Mouse (Mus musculus) retina, adult 2 months (tissue): ENCODE measurements around the gene Gm49392.
"Not testable (repeated sequence)": the region's sequence is repeated elsewhere in the genome, so short reads cannot be mapped to it uniquely, and the experiment has no call there.

Source experiments
- DNase-seq: peaks from one replicate; pipeline ENCODE4 v3.0.0-alpha.2; 2012; ENCODE audit warnings: low read depth, low spot score

Gm49392 gene

DNA sequence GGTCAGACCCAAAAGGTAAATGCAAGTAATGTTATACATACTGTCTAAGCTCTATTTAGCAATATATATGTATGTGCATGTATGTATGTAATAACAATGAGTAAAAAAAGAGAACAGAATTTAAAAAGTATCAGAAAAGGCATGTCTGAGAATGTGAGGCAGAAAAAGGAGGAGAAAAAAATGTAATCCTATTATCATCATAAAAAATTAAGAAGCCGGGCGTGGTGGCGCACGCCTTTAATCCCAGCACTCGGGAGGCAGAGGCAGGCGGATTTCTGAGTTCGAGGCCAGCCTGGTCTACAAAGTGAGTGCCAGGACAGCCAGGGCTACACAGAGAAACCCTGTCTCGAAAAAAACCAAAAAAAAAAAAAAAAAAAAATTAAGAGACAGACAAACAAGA lies at the start of gene Gm49392:
Gene Gm49392 (minus strand): TSS at position 101 of the 400 bp plus-strand sequence.
- not testable (repeated sequence) for DNase-seq

DNA sequence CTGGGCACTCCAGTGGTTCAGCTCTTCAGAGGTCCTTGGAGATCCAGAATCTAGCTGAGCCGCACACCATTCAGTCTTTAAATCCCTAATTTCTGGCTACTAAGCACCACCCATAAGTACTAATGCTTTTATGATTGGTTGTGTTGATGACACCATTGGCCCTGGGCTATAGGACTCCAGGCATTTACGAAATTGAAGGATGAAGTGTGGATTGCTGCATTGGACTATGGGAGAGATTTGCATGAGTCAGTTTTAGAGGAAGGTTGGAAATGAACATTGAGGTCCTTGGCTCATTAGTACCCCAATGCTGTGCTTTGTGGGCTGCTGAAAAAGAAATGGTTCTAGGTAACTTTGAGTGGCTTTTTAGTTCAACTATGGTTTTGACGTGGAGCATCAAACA lies 45.2 kb upstream of the Gm49392 start, which contains the start of gene Tpbpa:
Gene Tpbpa (minus strand): TSS at position 101 of the 400 bp plus-strand sequence.
- not testable (repeated sequence) for DNase-seq

GRCm38 (mm10) chr13:60936500-60936901 lies 39.8 kb upstream of the Gm49392 start, which contains the start of the genes Gm49391 and Ctla2a:
Gene Gm49391, minus strand, starts transcription at chr13:60936571.
Gene Ctla2a, minus strand, starts transcription at chr13:60936625.
- DNase-seq, result no peak

DNA sequence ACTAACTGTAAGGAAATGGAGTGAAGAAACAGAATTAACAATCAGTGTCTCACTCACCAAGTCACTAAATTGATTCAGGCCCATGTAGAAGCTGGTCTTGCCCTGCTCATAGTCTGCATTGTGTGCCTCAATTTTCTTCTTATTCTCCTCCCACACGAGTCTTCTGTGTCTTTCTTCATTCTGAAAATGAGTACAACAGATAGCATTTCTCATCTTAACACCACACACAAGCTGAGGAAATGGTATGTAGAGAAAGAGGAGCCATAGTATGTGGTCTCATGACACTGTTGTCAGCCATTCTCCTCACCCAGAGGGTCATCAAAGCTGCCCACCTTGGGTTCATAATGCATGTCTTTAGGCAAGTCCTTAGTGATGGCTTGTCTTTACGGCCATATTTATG lies 38.8 kb upstream of the Gm49392 start, which contains the start of gene Gm49393:
Gene Gm49393 (minus strand): TSS at position 101 of the 400 bp plus-strand sequence.
- not testable (repeated sequence) for DNase-seq

GRCm38 (mm10) chr13:60904780-60905179 lies 8.1 kb upstream of the Gm49392 start, which contains the start of gene Tpbpb:
Gene Tpbpb, minus strand, starts transcription at chr13:60904880.
- not testable (repeated sequence) for DNase-seq

GRCm38 (mm10) chr13:60897328-60897727 lies 634 bp upstream of the Gm49392 start, which contains the start of gene Ctla2b:
Gene Ctla2b, minus strand, starts transcription at chr13:60897447.
- no peak for DNase-seq

DNA sequence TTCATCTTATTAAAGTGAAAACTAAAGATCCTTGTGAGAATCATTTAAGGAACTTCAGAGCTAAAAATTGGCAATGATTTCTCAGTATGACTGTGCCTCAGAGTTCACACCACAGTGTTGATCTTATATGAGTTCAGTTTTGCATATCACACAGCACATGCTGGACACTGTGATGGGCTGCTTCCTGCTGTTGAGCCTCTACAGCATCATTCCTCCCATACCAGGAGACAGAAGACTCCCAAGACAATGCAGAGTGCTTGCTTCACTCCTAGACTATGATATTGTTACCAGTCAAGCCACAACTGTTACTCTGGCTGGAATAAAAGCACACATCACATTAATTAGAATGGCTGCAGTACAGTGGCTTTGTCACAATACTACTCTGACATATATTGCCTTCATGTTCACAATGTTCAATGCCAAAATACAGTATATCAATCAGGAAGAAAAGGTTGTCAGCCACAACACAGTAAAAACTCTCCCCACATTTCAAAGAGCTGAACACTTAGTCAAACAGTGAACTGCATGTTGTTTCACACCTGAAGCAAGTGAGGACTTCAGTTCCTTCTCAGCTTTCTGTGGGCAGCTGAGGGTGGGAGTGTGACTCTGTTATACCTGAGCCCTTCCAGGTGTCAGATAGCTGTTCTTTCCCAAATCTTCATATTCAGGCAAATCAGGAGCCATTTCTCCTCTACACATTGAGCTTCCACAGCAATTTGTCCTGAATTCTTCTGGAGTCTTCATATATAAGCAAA lies 1.1 kb downstream of the Gm49392 start:
- DNase-seq, result no peak

DNA sequence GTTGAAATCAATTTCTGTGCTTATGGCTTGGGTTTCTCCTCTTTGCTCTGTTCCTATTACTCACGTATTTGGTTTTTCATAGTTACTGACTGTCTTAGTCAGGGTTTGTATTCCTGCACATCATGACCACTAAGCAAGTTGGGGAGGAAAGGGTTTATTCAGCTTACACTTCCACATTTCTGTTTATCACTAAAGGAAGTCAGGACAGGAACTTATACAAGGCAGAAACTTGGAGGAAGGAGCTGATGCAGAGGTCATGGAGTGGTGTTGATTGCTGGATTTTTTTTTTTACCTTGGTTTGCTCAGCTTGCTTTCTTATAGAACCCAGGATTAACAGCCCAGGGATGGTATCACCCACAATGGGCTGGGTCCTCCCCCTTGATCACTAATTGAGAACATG lies 4.4 kb downstream of the Gm49392 start:
- no peak for DNase-seq

DNA sequence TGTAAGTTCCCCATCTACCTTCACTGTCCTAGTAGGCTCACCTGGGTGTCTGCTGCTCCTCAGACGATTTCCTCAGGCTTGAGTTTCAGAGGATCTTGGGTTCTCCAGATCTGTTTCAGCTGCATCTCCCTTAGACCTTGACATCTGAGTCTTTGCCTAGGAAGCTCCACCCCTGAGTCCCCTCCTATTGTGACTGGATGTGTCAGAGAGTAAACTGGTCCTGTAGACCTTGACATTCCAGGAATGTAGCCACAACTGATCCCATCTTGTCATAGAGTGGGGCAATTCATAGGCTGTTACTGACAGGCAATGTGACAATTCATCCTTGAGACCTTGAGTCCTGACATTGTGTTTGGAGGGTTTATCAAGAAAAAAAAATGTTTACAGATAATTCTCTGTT lies 32.4 kb downstream of the Gm49392 start, which contains the start of gene 4930486L24Rik:
Gene 4930486L24Rik (minus strand): TSS at position 195 of the 400 bp plus-strand sequence.
- DNase-seq, result no peak

- no peak for DNase-seq
These were observed 48.2 kb downstream of the Gm49392 start for GRCm38 (mm10) chr13:60848241-60849120.

DNA sequence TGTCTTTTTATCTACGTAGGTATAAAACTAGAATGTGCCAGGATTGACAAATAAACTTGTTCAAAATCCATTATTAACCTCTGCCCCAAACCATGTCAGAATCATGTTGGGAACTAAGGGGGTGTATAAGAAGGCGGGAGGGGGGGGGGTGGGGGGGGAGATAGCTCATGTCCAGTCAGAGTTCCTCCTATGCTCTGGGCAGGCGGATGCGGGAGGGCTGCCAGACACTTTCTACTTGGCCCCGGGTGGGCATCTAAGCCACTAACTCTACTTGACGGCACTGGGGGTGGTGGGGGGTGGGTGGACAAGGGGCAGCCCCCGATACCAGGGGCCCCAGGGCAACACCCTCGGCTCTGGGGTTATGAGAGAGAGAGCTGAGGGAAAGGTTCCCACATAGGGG lies 53.5 kb downstream of the Gm49392 start:
- no peak for DNase-seq

DNA sequence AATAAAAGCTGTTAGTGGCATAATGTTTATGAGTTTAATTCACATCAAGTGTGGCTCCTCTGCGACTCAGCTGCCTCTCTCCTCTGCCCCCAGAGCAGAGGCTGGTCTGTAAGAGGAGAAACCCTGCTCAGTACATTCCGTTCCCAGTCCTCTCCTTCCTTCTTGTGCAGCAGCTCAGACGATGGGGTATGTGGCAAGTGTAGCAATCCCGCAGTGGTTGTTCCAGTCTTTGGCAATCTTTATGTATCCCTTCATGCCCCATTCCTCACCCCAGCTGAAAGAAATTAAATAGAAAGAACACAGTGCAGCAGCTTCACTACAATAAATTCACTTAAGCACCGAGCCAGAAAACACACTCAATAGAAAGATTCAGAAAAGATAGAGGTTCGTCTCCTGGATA lies 54.0 kb downstream of the Gm49392 start:
- DNase-seq, result no peak

DNA sequence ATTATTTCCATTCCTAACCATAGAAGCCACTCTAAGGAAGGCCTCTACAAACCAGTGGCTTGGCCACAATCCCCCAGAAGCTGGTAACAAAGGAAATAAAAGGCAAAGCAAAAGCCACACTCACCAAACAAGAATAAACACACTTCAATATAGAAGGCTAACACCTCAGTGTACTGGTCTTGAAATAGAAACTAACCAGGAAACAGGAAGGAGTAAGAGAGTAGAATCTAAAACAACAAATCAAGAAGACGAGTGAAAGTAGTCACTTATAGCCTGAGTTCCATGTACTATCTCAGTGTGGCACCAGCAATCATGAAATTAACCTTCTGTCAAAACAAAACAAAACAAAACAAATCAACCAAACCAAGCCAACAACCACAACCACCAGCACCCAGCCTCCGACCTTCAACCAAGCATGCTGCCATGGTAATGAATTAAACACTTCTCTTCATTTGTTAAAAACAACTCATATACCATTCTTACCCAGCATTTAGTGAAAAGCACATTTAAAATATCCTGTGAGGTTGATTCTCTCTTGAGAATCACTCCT lies 57.3 kb downstream of the Gm49392 start:
- no peak for DNase-seq

GRCm38 (mm10) chr13:60826052-60826451 lies 70.6 kb downstream of the Gm49392 start:
- no peak for DNase-seq

DNA sequence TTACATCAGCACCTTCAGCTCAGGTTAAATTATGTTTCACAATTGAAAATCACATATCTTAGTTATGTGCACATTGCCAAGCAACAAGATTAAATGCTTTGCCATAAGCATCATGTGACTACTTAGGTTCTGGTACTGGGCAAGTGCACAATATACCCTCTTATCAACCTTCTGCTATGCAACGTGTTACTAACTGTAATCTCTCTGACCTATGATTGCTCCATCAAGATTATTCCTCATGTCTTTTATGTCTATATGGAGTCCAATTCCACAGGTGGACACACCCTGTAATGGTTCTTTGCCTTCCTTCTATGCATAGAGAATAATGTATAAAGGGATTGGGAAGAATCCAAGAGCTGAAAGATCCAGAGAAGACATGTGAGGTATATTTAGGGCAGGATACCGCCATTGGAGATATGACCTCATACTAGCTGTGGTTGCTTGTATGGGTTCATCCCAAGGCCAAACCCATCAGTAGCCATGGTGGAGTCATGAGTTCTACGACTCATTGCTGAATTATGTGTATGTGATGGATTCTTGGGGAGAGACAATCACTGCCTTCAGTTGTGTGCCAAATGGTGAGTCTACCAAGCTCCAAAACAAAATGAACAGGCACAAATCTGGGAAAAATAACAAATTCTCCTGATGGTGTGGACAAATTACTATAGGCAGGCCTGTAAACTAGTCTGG lies 76.1 kb downstream of the Gm49392 start:
- no peak for DNase-seq

DNA sequence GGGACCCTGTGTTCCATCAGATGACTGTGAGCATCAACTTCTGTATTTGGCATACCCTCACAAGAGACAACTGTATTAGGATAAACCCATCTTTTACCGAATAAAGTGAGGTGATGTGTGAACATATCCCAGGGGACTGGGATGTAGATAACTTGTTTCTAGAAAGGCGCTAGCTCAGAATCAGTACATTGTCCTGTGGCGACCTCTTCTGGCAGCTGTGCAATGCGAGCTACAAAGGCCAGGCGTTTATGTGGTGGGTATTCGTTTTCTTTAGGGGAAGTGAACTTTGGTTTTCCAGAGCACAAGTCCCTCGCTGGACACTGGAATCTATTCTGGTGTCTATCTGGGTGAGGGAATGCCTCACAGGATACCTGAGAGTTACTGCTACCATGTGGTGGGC lies 77.2 kb downstream of the Gm49392 start:
- DNase-seq, result no peak

- DNase-seq, result no peak
These were observed 83.0 kb downstream of the Gm49392 start for GRCm38 (mm10) chr13:60813722-60814121.

DNA sequence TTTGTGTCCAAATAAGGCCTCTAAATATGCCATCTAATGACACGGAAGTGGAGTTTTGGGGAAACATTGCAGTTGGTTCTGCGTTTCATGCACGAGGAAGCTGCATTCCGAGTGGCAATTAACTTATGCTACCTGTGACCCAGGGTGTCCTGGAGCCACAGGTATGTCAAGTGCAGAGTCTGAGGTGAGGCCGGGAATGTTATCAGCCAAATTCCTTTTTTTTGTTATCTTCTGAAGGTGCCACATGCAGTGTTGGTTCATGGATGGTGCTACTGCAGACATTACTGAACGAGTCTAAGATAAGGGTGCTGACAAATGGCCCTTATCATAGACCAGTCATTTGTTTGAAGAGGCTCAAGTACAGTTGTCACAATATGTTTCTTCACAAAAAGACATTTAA lies 83.9 kb downstream of the Gm49392 start:
- no peak for DNase-seq

DNA sequence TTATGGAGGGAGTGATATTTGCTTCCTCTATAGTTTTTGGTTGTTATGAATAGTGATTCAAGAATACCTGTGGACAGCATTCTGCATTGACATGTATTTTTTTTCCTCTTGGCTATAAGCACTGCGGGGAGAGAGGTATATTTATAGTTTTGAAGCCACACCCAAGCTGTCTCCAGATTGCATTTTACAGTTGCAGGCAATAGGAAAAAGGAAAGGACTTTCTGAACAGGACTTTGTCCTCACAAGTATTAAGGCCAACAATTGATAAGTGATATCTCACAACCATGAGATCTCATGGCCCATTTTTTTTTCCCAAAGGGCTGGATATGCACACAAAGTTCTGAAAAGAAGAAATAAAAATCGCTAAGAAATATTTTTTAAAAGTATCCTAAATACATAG lies 87.0 kb downstream of the Gm49392 start:
- DNase-seq, result no peak

- DNase-seq, result no peak
These were observed 93.9 kb downstream of the Gm49392 start, which contains the start of gene Ctsll3 for GRCm38 (mm10) chr13:60802749-60803148. Gene Ctsll3, minus strand, starts transcription at chr13:60802849.
